Mouse (Mus musculus): ENCODE measurements at regions not wholly inside any gene's neighbourhood (a gene's known extent, or its start where the extent isn't known, plus 50 kb on each side); places are given as distances from the start of the nearest gene placed in this dataset.
A peak's percentile ranks its signal among the peaks of the same experiment; 100 is the strongest.

DNA sequence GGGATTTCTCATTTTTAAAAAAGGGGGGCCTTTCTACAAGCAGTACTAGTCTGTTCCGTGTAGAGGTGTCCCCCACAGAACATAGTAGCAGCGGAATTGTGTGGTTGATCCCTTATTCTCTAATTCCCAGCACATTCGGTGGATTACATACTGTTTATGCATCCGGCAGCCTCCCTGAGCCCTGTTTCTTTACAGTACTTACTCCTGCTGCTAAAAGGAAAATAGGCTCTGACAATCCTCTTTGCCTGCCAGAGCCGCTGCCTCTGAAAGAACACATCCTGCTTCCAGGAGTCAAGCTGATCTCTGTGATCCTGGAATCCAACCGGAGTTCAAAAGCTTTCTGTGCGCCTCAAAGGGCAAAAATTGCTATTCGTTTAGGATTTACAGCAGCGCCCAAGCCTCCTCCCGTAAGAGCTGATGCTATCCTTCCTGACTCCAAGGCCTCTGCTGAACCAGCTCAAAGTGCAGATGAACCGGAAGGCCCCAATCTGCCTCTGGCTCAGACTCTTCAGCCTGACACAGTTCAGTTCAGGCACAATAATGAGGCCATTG lies 936.6 kb downstream of the Ndufa4 start:
- DNase-seq (ENCODE audit: low spot score), result no peak

DNA sequence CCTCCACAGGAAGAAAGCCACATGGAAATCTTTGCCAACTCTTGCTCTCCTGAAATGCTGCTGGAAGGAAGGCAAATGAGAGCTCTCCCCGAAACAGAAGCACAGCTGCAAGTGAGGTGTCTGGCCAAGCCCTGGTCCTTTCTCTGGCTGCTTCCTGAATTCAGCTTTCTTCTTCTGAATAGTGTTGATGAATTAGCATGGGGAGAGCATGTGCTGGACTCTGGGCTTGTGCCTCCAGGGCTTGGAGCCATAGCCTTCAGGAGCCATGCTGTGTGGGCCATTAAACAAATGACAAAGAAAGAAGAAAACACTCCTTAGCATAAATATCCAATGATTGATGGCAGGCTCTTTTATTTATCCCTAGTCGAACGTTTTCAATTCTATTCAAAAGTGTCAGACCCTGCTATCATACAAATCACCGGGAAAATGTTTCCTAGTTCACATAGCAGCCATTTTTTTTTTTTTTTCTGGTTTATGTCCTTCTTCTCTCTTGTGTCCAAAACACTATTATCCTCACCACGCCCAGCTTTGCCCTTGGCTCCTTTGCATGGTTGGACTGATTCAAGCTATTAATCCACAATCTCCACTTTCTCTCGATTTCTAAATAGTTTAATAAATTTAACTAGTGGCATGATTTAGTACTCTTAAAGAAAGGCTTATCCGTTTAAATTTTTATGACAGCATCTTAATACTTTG lies 937.3 kb downstream of the Ndufa4 start:
- peak; percentile 2 for DNase-seq (ENCODE audit: low spot score)

DNA sequence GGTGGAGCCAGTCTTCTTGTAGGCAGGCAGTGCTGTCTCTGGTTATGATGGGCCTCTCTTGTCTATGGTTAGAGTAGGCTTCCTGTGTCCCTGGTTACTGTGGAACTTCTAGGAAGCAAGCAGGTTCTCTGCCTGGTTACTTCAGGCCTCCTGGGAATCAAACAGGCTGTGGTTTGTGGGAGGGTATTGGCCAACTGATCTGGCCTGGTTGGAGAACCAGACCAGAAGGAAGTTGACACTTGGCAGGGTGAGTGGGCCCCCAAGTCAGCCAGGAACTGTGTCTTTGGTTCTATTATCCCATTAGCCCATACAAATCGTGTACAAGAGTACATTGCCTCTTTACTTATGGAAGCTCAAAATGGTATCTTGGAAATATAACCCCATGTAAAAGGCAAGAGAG lies 963.8 kb downstream of the Ndufa4 start:
- DNase-seq (ENCODE audit: low spot score), result no peak

DNA sequence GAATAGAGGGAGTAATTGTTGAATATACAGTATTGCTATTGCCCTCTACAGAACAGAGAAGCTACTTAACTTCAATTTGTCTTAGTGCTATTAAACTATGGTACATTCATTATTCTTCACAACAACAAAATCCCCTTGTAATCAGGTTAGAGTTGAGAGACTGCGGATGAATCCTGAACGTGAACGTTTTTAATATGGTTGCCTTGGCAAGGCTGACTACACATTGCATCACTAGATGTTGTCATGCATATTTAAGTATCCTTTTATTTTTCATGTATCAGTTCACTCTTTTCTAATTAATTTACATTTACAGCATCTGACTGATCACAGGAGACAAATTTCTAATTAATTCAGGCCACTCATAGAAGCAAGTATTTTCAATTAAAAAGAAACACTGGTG lies 965.8 kb downstream of the Ndufa4 start:
- no peak for DNase-seq (ENCODE audit: low spot score)

All from ovary, adult 18-20 months (tissue).